Mouse (Mus musculus): ENCODE results near the gene Pacs2.

DNA sequence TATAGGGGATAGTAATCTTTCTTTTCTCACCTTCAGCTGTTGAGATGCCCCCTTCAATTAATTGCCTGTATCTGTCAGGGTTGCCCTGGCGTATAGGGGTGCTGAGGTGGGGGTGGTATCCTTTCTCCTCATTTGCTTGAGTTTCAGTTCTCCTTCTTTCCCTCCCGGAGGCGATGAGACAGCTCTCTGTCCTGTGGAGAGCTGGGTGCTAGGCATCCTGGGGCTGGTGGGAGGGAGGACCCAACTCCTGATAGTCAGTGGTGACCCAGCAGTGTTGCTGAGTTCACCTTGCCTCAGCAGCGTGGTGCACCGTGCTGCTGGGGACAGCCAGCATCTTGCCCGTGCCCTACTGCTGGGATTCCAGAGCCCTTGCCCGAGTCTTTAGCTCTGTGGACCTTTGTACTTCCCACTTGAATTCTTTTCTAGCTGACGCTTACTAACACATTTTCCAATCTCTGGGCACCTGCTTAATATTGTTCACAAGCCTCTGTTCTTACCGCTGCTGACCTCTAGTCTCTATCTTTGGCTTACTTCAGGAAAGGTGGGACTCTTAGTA lies 3.2 kb downstream of the Pacs2 start:
- no peak for TF ChIP-seq CTCF (IDR thresholded peaks at IDR 0.05; ENCODE audit: extremely low read depth, insufficient read length, insufficient replicate concordance, low read depth, low read length)
- no peak for TF ChIP-seq POLR2A (IDR thresholded peaks at IDR 0.05; ENCODE audit: low read depth, low read length)
